In genomic region chr7:30558656-30559442, GRCm38 (mm10) we compare ENCODE assay signal across 8 mouse cellular contexts. TPM values are rescaled to one million over a fixed set of nuclear protein-coding genes. Genes with fewer than 3 reads are reported as not detected.
DNase-seq lines count a peak whose midpoint lies in the region; ATAC-seq and TF ChIP-seq lines count a peak whose summit lies in the region.

No protein-coding gene starts in this region.

- peak; percentile 93 for DNase-seq in heart, adult 11 months
- DNase-seq in heart, adult 18-20 months, result no peak
- DNase-seq in liver, embryonic 11.5 days (ENCODE audit: low spot score), result no peak
- no peak for DNase-seq in T-cell, adult 2 months (ENCODE audit: low spot score)
- no peak for DNase-seq in right cerebral cortex, postnatal 36 days (ENCODE audit: low spot score in 2 of 2)
- no peak for DNase-seq in right cerebral cortex, postnatal 25 days

- WGBS in forebrain, embryonic 12.5 days, result 17% methylated on average over 12 of the region's 12 CpGs
- WGBS in liver, embryonic 11.5 days, result 11% methylated on average over 12 of the region's 12 CpGs

- peaks cover 73% of the 10 kb centered on the region for H3K4me1 ChIP-seq in E14TG2a.4 (replicated peaks; ENCODE audit: low read depth, low read length)
- H3K4me1 ChIP-seq in forebrain, embryonic 12.5 days, result peaks cover 33% of the 10 kb centered on the region
- H3K4me1 ChIP-seq in liver, embryonic 11.5 days (replicated peaks; ENCODE audit: control insufficient read depth, insufficient read depth, low read length), result peaks cover 11% of the 10 kb centered on the region

- H3K4me3 ChIP-seq in E14TG2a.4 (replicated peaks; ENCODE audit: low read length), result peak overlapping the region; percentile 90
- peak overlapping the region; percentile 62 for H3K4me3 ChIP-seq in forebrain, embryonic 12.5 days (replicated peaks)
- H3K4me3 ChIP-seq in liver, embryonic 11.5 days (ENCODE audit: low read depth, low read length), result peak overlapping the region; percentile 75

- no peaks in the 10 kb centered on the region for H3K9me3 ChIP-seq in E14TG2a.4 (ENCODE audit: low read length)
- H3K9me3 ChIP-seq in forebrain, embryonic 12.5 days, result no peaks in the 10 kb centered on the region
- H3K9me3 ChIP-seq in liver, embryonic 11.5 days (ENCODE audit: control insufficient read depth, low read length), result no peaks in the 10 kb centered on the region

- peaks cover 43% of the 10 kb centered on the region for H3K36me3 ChIP-seq in E14TG2a.4 (ENCODE audit: insufficient read depth, low read length)
- H3K36me3 ChIP-seq in forebrain, embryonic 12.5 days (replicated peaks), result peaks cover 41% of the 10 kb centered on the region
- H3K36me3 ChIP-seq in liver, embryonic 11.5 days (ENCODE audit: control insufficient read depth, insufficient read depth, low read length), result peaks cover 21% of the 10 kb centered on the region

- TF ChIP-seq CTCF in E14TG2a.4 (conservative IDR thresholded peaks at IDR 0.05; ENCODE audit: low read length), result no peak

- peak overlapping the region; percentile 67 for H3K27ac ChIP-seq in forebrain, embryonic 12.5 days
- peak overlapping the region; percentile 62; the same call in 1 of the 2 replicates for H3K27ac ChIP-seq in liver, embryonic 11.5 days (ENCODE audit: low read depth, low read length)

- peak overlapping the region; percentile 81 for H3K9ac ChIP-seq in forebrain, embryonic 12.5 days
- peak overlapping the region; percentile 72 for H3K9ac ChIP-seq in liver, embryonic 11.5 days (ENCODE audit: low read depth, low read length)

- H3K27me3 ChIP-seq in E14TG2a.4 (ENCODE audit: insufficient read depth, low read length), result no peaks in the 10 kb centered on the region
- no peaks in the 10 kb centered on the region for H3K27me3 ChIP-seq in forebrain, embryonic 12.5 days
- no peaks in the 10 kb centered on the region for H3K27me3 ChIP-seq in liver, embryonic 11.5 days (replicated peaks; ENCODE audit: control insufficient read depth, insufficient read depth, low read length)

- peak overlapping the region; percentile 94 for H3K4me2 ChIP-seq in forebrain, embryonic 12.5 days
- peak overlapping the region; percentile 75 for H3K4me2 ChIP-seq in liver, embryonic 11.5 days

- ATAC-seq in forebrain, embryonic 12.5 days (ENCODE audit: low FRiP score), result no peak
- ATAC-seq in liver, embryonic 11.5 days (replicated peaks; ENCODE audit: low FRiP score), result peak; percentile 7; the same call in 1 of the 2 replicates

RNA-seq across cellular contexts. Expression of gene Lin37, which starts 0.8 kb away (rescaled TPM):
- total RNA-seq in heart, adult 18-20 months (2021), result 10 to 100 TPM; 16.8 to 18.8 TPM
- polyA plus RNA-seq in forebrain, embryonic 12.5 days (2016; fragmentation: Nextera tagmentation; extraction: Ambion mirVana), result 51.7 and 63.1 TPM in 2 replicates
- 38.7 and 41.0 TPM in 2 replicates for polyA plus RNA-seq in liver, embryonic 11.5 days (2014; fragmentation: Nextera tagmentation; extraction: Ambion mirVana)

RNA-seq across cellular contexts. Expression of gene U2af1l4, which starts 4.3 kb away (rescaled TPM):
- 10 to 100 TPM; 61.2 to 65.9 TPM for total RNA-seq in heart, adult 18-20 months (2021)
- polyA plus RNA-seq in forebrain, embryonic 12.5 days (2016; fragmentation: Nextera tagmentation; extraction: Ambion mirVana), result 88.1 and 95.7 TPM in 2 replicates
- polyA plus RNA-seq in liver, embryonic 11.5 days (2014; fragmentation: Nextera tagmentation; extraction: Ambion mirVana), result 71.0 and 73.1 TPM in 2 replicates

RNA-seq across cellular contexts. Expression of gene Gm49396, which starts 4.3 kb away (rescaled TPM):
- total RNA-seq in heart, adult 18-20 months (2021), result 1 to 10 TPM in 1 of 2 experiments, under 1 TPM in 1; 0.35 to 1.1 TPM
- polyA plus RNA-seq in forebrain, embryonic 12.5 days (2016; fragmentation: Nextera tagmentation; extraction: Ambion mirVana), result 24.0 and 24.9 TPM in 2 replicates
- polyA plus RNA-seq in liver, embryonic 11.5 days (2014; fragmentation: Nextera tagmentation; extraction: Ambion mirVana), result 6.8 and 8.0 TPM in 2 replicates

RNA-seq across cellular contexts. Expression of gene Psenen, which starts 4.6 kb away (rescaled TPM):
- 10 to 100 TPM; 80.1 to 84.4 TPM for total RNA-seq in heart, adult 18-20 months (2021)
- polyA plus RNA-seq in forebrain, embryonic 12.5 days (2016; fragmentation: Nextera tagmentation; extraction: Ambion mirVana), result 142 and 145 TPM in 2 replicates
- polyA plus RNA-seq in liver, embryonic 11.5 days (2014; fragmentation: Nextera tagmentation; extraction: Ambion mirVana), result 85.2 and 102 TPM in 2 replicates

RNA-seq across cellular contexts. Expression of gene Igflr1, which starts 6.4 kb away (rescaled TPM):
- total RNA-seq in heart, adult 18-20 months (2021), result under 1 TPM; 0.50 to 0.77 TPM
- 3.4 and 5.6 TPM in 2 replicates for polyA plus RNA-seq in forebrain, embryonic 12.5 days (2016; fragmentation: Nextera tagmentation; extraction: Ambion mirVana)
- 3.1 and 3.7 TPM in 2 replicates for polyA plus RNA-seq in liver, embryonic 11.5 days (2014; fragmentation: Nextera tagmentation; extraction: Ambion mirVana)
